Comparison of ENCODE assay signal across 22 mouse cellular contexts in the genomic region with DNA sequence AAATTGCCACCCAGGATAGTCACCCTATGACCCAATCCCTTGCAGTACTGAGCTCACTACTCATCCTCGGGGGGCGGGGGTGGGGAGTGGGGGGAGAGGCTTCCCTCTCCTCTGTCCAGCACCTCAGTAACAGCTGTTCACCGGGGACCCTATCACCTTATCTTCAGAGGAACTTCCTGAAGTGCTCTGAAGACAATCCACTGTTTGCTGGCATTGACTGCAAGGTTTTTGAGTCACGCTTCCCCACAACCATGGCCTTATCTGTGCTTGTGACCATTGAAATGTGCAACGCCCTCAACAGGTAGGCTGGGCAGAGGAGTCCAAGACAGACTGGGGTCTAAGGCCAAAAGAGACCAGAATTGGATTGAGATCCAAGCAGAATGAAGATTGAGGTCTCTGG. TPM values are rescaled to one million over a fixed set of nuclear protein-coding genes. Genes with fewer than 3 reads are reported as not detected.
"Had no signal": no experiment of that assay in that cellular context is flagged by ENCODE, and none has a peak within 500 bp of the region (broad histone marks: within the 10 kb centered on the region; RNA-seq: fewer than 3 reads in every experiment).

No protein-coding gene starts in this region.

- H3K27ac ChIP-seq: hindbrain, embryonic 10.5 days; hindbrain, embryonic 12.5 days; hindbrain, embryonic 14.5 days; intestine, embryonic 15.5 days; kidney, embryonic 15.5 days; kidney, postnatal 0 days; layer of hippocampus, adult 2 months; limb, embryonic 13.5 days; limb, embryonic 15.5 days; liver, embryonic 12.5 days; liver, embryonic 14.5 days had no signal

- H3K9me3 ChIP-seq: heart, embryonic 10.5 days; heart, embryonic 12.5 days; hindbrain, embryonic 10.5 days; hindbrain, embryonic 12.5 days; intestine, embryonic 15.5 days; kidney, embryonic 15.5 days; limb, embryonic 13.5 days; limb, embryonic 15.5 days; liver, embryonic 12.5 days had no signal

- H3K4me2 ChIP-seq: heart, embryonic 12.5 days; hindbrain, embryonic 12.5 days; hindbrain, embryonic 14.5 days; intestine, embryonic 15.5 days; kidney, embryonic 15.5 days; limb, embryonic 13.5 days; limb, embryonic 15.5 days; liver, embryonic 12.5 days had no signal

- H3K4me3 ChIP-seq: heart, embryonic 10.5 days; heart, embryonic 12.5 days; hindbrain, embryonic 10.5 days; hindbrain, embryonic 12.5 days; intestine, embryonic 15.5 days; kidney, embryonic 15.5 days; layer of hippocampus, adult 2 months; limb, embryonic 13.5 days; limb, embryonic 15.5 days; liver, embryonic 12.5 days had no signal

- H3K27me3 ChIP-seq: hindbrain, embryonic 12.5 days; intestine, embryonic 15.5 days; kidney, embryonic 15.5 days; limb, embryonic 13.5 days; limb, embryonic 15.5 days; liver, embryonic 12.5 days had no signal

- DNase-seq: gastrocnemius, postnatal 25 days; kidney, adult 2 months; kidney, adult 9 months; kidney, postnatal 14 days; kidney, postnatal 4 days; left cerebral cortex, postnatal 4 days had no signal

- H3K4me1 ChIP-seq: limb, embryonic 15.5 days had no signal

- ATAC-seq: hindbrain, embryonic 16.5 days; inflammation-experienced regulatory T-cells, adult 6 months; intestine, embryonic 15.5 days; intestine, postnatal 0 days; liver, embryonic 12.5 days had no signal

- H3K36me3 ChIP-seq: heart, embryonic 10.5 days; heart, embryonic 12.5 days; hindbrain, embryonic 10.5 days; hindbrain, embryonic 12.5 days; intestine, embryonic 15.5 days; kidney, embryonic 15.5 days; limb, embryonic 13.5 days; limb, embryonic 15.5 days; liver, embryonic 12.5 days had no signal

- H3K9ac ChIP-seq: heart, embryonic 12.5 days; hindbrain, embryonic 12.5 days; hindbrain, embryonic 14.5 days; intestine, embryonic 15.5 days; kidney, embryonic 15.5 days; limb, embryonic 13.5 days; limb, embryonic 15.5 days; liver, embryonic 12.5 days; liver, embryonic 14.5 days had no signal

RNA-seq across cellular contexts. Expression of gene P2rx1, which starts 11.1 kb away (rescaled TPM):
- polyA plus RNA-seq: inflammation-experienced regulatory T-cells, adult 6 months had no signal
